Mouse (Mus musculus) MEL (cell line): ENCODE data around the gene Tent4b. TPM values are rescaled to one million over a fixed set of nuclear protein-coding genes. Genes with fewer than 3 reads are reported as not detected.

Experiments used
- DNase-seq: peaks from one replicate; pipeline ENCODE4 v3.0.0; 2011; ENCODE audit warnings: low read depth, low spot score
- H3K27ac ChIP-seq: 2 replicates; pipeline ENCODE4 v1.5.1; 2012; ENCODE audit warnings: low read depth, mild to moderate bottlenecking, control low read depth, low read length, moderate library complexity; ENCODE audit not compliant: control insufficient read depth
- H3K27me3 ChIP-seq, 2 experiments: fragments of 150-350 bp in 1 of 2; sonication (generic) in 1 of 2; 2 replicates each; pipeline ENCODE4 v1.6.1; 2012; ENCODE audit warnings: low read length in 2 of 2, mild to moderate bottlenecking in 2 of 2, improper control_type of control experiment in 1 of 2, moderate library complexity in 1 of 2; ENCODE audit not compliant: insufficient read depth in 2 of 2, control insufficient read depth in 1 of 2
- H3K36me3 ChIP-seq, 2 experiments: 2 replicates each; pipeline ENCODE4 v1.6.1; 2012 to 2014; ENCODE audit warnings: low read length in 2 of 2, improper control_type of control experiment in 1 of 2, inconsistent platforms in 1 of 2, mild to moderate bottlenecking in 1 of 2; ENCODE audit not compliant: insufficient read depth in 2 of 2, control insufficient read depth in 1 of 2
- H3K4me1 ChIP-seq, 2 experiments: fragments of 150-350 bp in 1 of 2; sonication (generic) in 1 of 2; 2 replicates each; pipeline ENCODE4 v1.6.1; 2012; ENCODE audit warnings: low read length in 2 of 2, improper control_type of control experiment in 1 of 2, mild to moderate bottlenecking in 1 of 2; ENCODE audit not compliant: insufficient read depth in 2 of 2, control insufficient read depth in 1 of 2
- H3K4me3 ChIP-seq, 2 experiments: fragments of 150-350 bp in 1 of 2; sonication (generic) in 1 of 2; 2 replicates each; pipeline ENCODE4 v1.5.1; 2012; ENCODE audit warnings: low read depth in 2 of 2, low read length in 2 of 2, mild to moderate bottlenecking in 2 of 2, moderate library complexity in 2 of 2, control low read depth in 1 of 2, improper control_type of control experiment in 1 of 2; ENCODE audit not compliant: control insufficient read depth in 1 of 2, insufficient read depth in 1 of 2
- H3K79me2 ChIP-seq: 2 replicates; pipeline ENCODE4 v1.6.1; 2012; ENCODE audit warnings: mild to moderate bottlenecking, low read length, moderate library complexity; ENCODE audit not compliant: control insufficient read depth, poor library complexity, insufficient read depth
- H3K9ac ChIP-seq: 2 replicates; pipeline ENCODE4 v1.6.1; 2012; ENCODE audit warnings: low read depth, mild to moderate bottlenecking, control low read depth, low read length, moderate library complexity; ENCODE audit not compliant: control insufficient read depth, poor library complexity, severe bottlenecking
- H3K9me3 ChIP-seq: fragments of 150-350 bp; sonication (generic); replicated peaks from 2 replicates; pipeline ENCODE4 v1.6.1; 2012; ENCODE audit warnings: mild to moderate bottlenecking, low read length, improper control_type of control experiment, moderate library complexity; ENCODE audit not compliant: insufficient read depth
- BHLHE40 ChIP-seq: IDR thresholded peaks from 2 replicates; pipeline ENCODE4 v1.6.1; 2012; ENCODE audit warnings: low read depth, mild to moderate bottlenecking, inconsistent platforms, low read length, improper control_type of control experiment, borderline replicate concordance
- CHD1 ChIP-seq: IDR thresholded peaks from 2 replicates; pipeline ENCODE4 v1.6.1; 2012; ENCODE audit warnings: low read depth, mild to moderate bottlenecking, inconsistent platforms, low read length, improper control_type of control experiment
- ELF1 ChIP-seq: IDR thresholded peaks from 2 replicates; pipeline ENCODE4 v1.6.1; 2014; ENCODE audit warnings: low read depth, mild to moderate bottlenecking, inconsistent platforms, low read length, improper control_type of control experiment, moderate library complexity
- GABPA ChIP-seq: IDR thresholded peaks from 2 replicates; pipeline ENCODE4 v1.6.1; 2012; ENCODE audit warnings: low read depth, mild to moderate bottlenecking, inconsistent platforms, low read length, improper control_type of control experiment, moderate library complexity
- GATA1 ChIP-seq: IDR thresholded peaks from 2 replicates; pipeline ENCODE4 v1.6.1; 2011; ENCODE audit warnings: low read depth, low read length, improper control_type of control experiment
- HCFC1 ChIP-seq: IDR thresholded peaks from 2 replicates; pipeline ENCODE4 v1.6.1; 2012; ENCODE audit warnings: low read depth, mild to moderate bottlenecking, inconsistent platforms, low read length, improper control_type of control experiment, moderate library complexity
- KAT2A ChIP-seq: conservative IDR thresholded peaks from 2 replicates; pipeline ENCODE4 v1.6.1; 2012; ENCODE audit warnings: low read depth, low read length, improper control_type of control experiment, inconsistent platforms
- MAFK ChIP-seq: IDR thresholded peaks from 2 replicates; pipeline ENCODE4 v1.6.1; 2011; ENCODE audit warnings: low read depth, mild to moderate bottlenecking, low read length, improper control_type of control experiment, borderline replicate concordance
- MAZ ChIP-seq: IDR thresholded peaks from 2 replicates; pipeline ENCODE4 v1.6.1; 2012; ENCODE audit warnings: low read depth, mild to moderate bottlenecking, inconsistent platforms, low read length, improper control_type of control experiment
- MEF2A ChIP-seq: IDR thresholded peaks from 2 replicates; pipeline ENCODE4 v1.6.1; 2014; ENCODE audit warnings: low read depth, mild to moderate bottlenecking, inconsistent platforms, low read length, improper control_type of control experiment; ENCODE audit not compliant: poor library complexity, insufficient replicate concordance, severe bottlenecking; ENCODE audit errors: extremely low read depth
- MXI1 ChIP-seq: IDR thresholded peaks from 2 replicates; pipeline ENCODE4 v1.6.1; 2011; ENCODE audit warnings: mild to moderate bottlenecking, low read depth, low read length, improper control_type of control experiment
- NELFE ChIP-seq: IDR thresholded peaks from 2 replicates; pipeline ENCODE4 v1.6.1; 2011; ENCODE audit warnings: low read depth, low read length, improper control_type of control experiment
- NRF1 ChIP-seq: IDR thresholded peaks from 2 replicates; pipeline ENCODE4 v1.6.1; 2014; ENCODE audit warnings: low read depth, mild to moderate bottlenecking, inconsistent platforms, low read length, improper control_type of control experiment, moderate library complexity; ENCODE audit not compliant: poor library complexity, insufficient read depth, severe bottlenecking
- POLR2A ChIP-seq, 2 experiments: IDR thresholded peaks; 2 replicates each; pipeline ENCODE4 v1.6.1; 2011 to 2012; ENCODE audit warnings: low read length in 2 of 2, mild to moderate bottlenecking in 2 of 2, control low read depth in 1 of 2, improper control_type of control experiment in 1 of 2, low read depth in 1 of 2, moderate library complexity in 1 of 2; ENCODE audit not compliant: control insufficient read depth in 1 of 2, insufficient read depth in 1 of 2, poor library complexity in 1 of 2
- POLR2AphosphoS2 ChIP-seq: IDR thresholded peaks from 2 replicates; pipeline ENCODE4 v1.6.1; 2011; ENCODE audit warnings: low read length, improper control_type of control experiment
- POLR2AphosphoS5 ChIP-seq: IDR thresholded peaks from 2 replicates; pipeline ENCODE4 v1.6.1; 2012; ENCODE audit warnings: low read depth, borderline replicate concordance, mild to moderate bottlenecking, inconsistent platforms, low read length, moderate library complexity, mixed read lengths
- RAD21 ChIP-seq: IDR thresholded peaks from 2 replicates; pipeline ENCODE4 v1.6.1; 2011; ENCODE audit warnings: mild to moderate bottlenecking, low read depth, low read length, improper control_type of control experiment
- RCOR1 ChIP-seq: IDR thresholded peaks from 2 replicates; pipeline ENCODE4 v1.6.1; 2012; ENCODE audit warnings: low read depth, mild to moderate bottlenecking, inconsistent platforms, low read length, improper control_type of control experiment
- TAL1 ChIP-seq: IDR thresholded peaks from 2 replicates; pipeline ENCODE4 v1.6.1; 2012; ENCODE audit warnings: mild to moderate bottlenecking, inconsistent platforms, low read length, moderate library complexity, mixed read lengths
- TBP ChIP-seq: IDR thresholded peaks from 2 replicates; pipeline ENCODE4 v1.8.0; 2011; ENCODE audit warnings: low read depth, low read length, improper control_type of control experiment
- TCF12 ChIP-seq: IDR thresholded peaks from 2 replicates; pipeline ENCODE4 v1.6.1; 2014; ENCODE audit warnings: low read depth, mild to moderate bottlenecking, inconsistent platforms, low read length, improper control_type of control experiment, moderate library complexity
- UBTF ChIP-seq: IDR thresholded peaks from 2 replicates; pipeline ENCODE4 v1.6.1; 2012; ENCODE audit warnings: low read depth, mild to moderate bottlenecking, inconsistent platforms, low read length, improper control_type of control experiment, moderate library complexity, borderline replicate concordance; ENCODE audit not compliant: insufficient read depth
- USF1 ChIP-seq: IDR thresholded peaks from 2 replicates; pipeline ENCODE4 v1.6.1; 2014; ENCODE audit warnings: low read depth, mild to moderate bottlenecking, inconsistent platforms, low read length, improper control_type of control experiment, moderate library complexity
- USF2 ChIP-seq, 2 experiments: IDR thresholded peaks; 2 replicates each; pipeline ENCODE4 v1.6.1; 2011 to 2012; ENCODE audit warnings: improper control_type of control experiment in 2 of 2, low read length in 2 of 2, borderline replicate concordance in 1 of 2, inconsistent platforms in 1 of 2, low read depth in 1 of 2, mild to moderate bottlenecking in 1 of 2; ENCODE audit not compliant: insufficient read depth in 1 of 2
- ZC3H11A ChIP-seq: IDR thresholded peaks from 2 replicates; pipeline ENCODE4 v1.6.1; 2012; ENCODE audit warnings: low read depth, mild to moderate bottlenecking, inconsistent platforms, low read length, improper control_type of control experiment
- ZNF384 ChIP-seq: IDR thresholded peaks from 2 replicates; pipeline ENCODE4 v1.6.1; 2012; ENCODE audit warnings: low read depth, mild to moderate bottlenecking, inconsistent platforms, low read length, improper control_type of control experiment
- polyA plus RNA-seq, 2 experiments: library from polyadenylated mRNA; stranded (reverse) in 1 of 2; unstranded in 1 of 2; fragments of >175 nt in 1 of 2; fragments of >200 nt in 1 of 2; gene quantifications; 2 replicates each; pipeline versions ENCODE4 v1.2.1 to v1.2.4; 2012; ENCODE audit warnings: low replicate concordance in 2 of 2, low read depth in 1 of 2; ENCODE audit not compliant: insufficient read length in 2 of 2, insufficient read depth in 1 of 2, missing spikeins in 1 of 2
- total RNA-seq: library from RNA; depleted of rRNA; stranded (reverse); fragments of 300-350 nt; gene quantifications from 2 replicates; pipeline ENCODE4 v1.2.3, GENCODE M21; 2012

Tent4b gene
- total and polyA plus RNA-seq, 3 experiments: 25.9 to 45.3 TPM; not detected in 1

- peaks cover 1 to 9% of the 10 kb centered on the region in 2 experiments; a peak in 3 of 4 replicates for H3K36me3 ChIP-seq
- H3K27ac ChIP-seq: no peak overlapping the region
- TF ChIP-seq KAT2A (no peak), BHLHE40 (no peak), TCF12 (no peak), UBTF (no peak), MXI1 (no peak), USF1 (no peak), USF2 (IDR thresholded peaks at IDR 0.05; ENCODE audit: borderline replicate concordance in 1 of 2, insufficient read depth in 1 of 2, low read depth in 1 of 2, low read length in 2 of 2) (no peak), POLR2AphosphoS5 (no peak), GABPA (no peak), MAFK (no peak), RCOR1 (no peak), ZNF384 (no peak), NELFE (no peak), MAZ (no peak), CHD1 (no peak), ELF1 (no peak), GATA1 (no peak), POLR2A (IDR thresholded peaks at IDR 0.05; ENCODE audit: control insufficient read depth in 1 of 2, insufficient read depth in 1 of 2, low read depth in 1 of 2, low read length in 2 of 2, poor library complexity in 1 of 2) (no peak), ZC3H11A (no peak)
- H3K9ac ChIP-seq: no peak overlapping the region
- peaks cover 0 to 9% of the 10 kb centered on the region in 2 experiments; a peak in 3 of 4 replicates for H3K4me1 ChIP-seq
- H3K79me2 ChIP-seq: peaks cover 9% of the 10 kb centered on the region; the same call in 1 of the 2 replicates
- no peaks in the 10 kb centered on the region for H3K9me3 ChIP-seq
- H3K4me3 ChIP-seq: no peak overlapping the region
- no peaks in the 10 kb centered on the region for H3K27me3 ChIP-seq
- no peak for DNase-seq
Measured at GRCm38 (mm10) chr8:88239277-88239676, 40.3 kb downstream of the Tent4b start.

DNA sequence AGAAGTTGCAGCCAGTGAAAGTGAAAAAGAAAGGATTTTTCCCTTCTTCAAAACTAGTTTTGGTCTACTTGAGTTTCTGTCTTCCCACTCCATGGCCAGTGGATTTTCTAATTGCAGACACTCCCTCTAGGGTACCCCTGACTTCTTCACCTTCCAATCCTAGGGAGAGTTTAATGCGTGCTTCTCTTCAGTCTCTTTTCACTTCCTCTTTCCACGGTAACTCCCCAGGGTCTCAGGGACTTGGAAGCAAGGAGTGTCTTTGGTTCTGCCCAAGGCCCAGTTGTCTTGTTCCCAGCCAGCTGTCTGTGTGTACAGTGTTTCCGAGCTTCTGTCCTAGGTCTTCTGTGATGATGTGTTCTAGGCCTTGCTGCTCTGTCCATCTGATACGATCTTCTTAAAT, 42.9 kb downstream of the Tent4b start:
- TF ChIP-seq ZNF384: no peak
- no peak for TF ChIP-seq MEF2A
- TF ChIP-seq RCOR1: no peak
- TF ChIP-seq TBP: no peak
- TF ChIP-seq HCFC1: no peak
- no peak for TF ChIP-seq TAL1
- no peak for TF ChIP-seq MAFK
- no peak for TF ChIP-seq NELFE
- TF ChIP-seq ELF1: no peak
- TF ChIP-seq NRF1: no peak
- no peak for TF ChIP-seq CHD1
- TF ChIP-seq RAD21: no peak
- no peak for TF ChIP-seq POLR2AphosphoS2
- TF ChIP-seq MAZ: no peak
- peak; percentile 73 for DNase-seq
- no peaks in the 10 kb centered on the region for H3K9me3 ChIP-seq

More for the DNA sequence above, 42.9 kb downstream of the Tent4b start:
- Histone ChIP-seq H3K4me1 (peaks cover 0 to 9% of the 10 kb centered on the region in 2 experiments; a peak in 3 of 4 replicates), H3K79me2 (peaks cover 9% of the 10 kb centered on the region; the same call in 1 of the 2 replicates), H3K27ac (no peak overlapping the region), H3K4me3 (no peak overlapping the region), H3K27me3 (no peaks in the 10 kb centered on the region), H3K9ac (no peak overlapping the region), H3K36me3 (peaks cover 7 to 9% of the 10 kb centered on the region in 2 experiments)
